In the genomic region with DNA sequence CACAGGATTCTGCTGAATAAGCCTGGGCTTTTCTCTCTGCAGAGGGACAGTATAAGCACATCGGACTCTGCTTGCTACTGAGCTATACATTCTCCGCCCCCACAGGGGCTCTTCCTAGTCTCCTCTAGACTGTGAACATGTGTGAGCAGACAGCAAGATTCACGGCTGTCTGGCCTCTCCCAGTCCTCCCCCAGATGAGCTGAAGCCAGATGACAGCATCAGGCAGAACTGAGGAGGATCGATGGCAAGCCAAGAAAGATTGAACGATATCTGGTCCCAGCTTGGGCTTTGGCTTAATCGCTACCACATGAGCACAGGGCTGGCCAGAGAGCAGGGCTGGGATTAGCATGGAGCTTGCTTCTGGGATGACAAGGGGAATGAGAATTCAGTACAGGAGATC, we compare ENCODE assay signal across 13 mouse cellular contexts.
DNase-seq lines count a peak whose midpoint lies in the region; ATAC-seq and TF ChIP-seq lines count a peak whose summit lies in the region.
"Had no signal": no experiment of that assay in that cellular context is flagged by ENCODE, and none has a peak within 500 bp of the region (broad histone marks: within the 10 kb centered on the region; RNA-seq: fewer than 3 reads in every experiment).

No protein-coding gene starts in this region.

- intact Hi-C loops in heart, postnatal 14 days (cut with DNase I): no loop called here
- intact Hi-C loops in left cerebral cortex, adult 2 months (cut with DNase I): no loop called here

- H3K36me3 ChIP-seq in hindbrain, embryonic 11.5 days (ENCODE audit: control insufficient read depth, insufficient read depth, low read length): no peaks in the 10 kb centered on the region
- H3K36me3 ChIP-seq in hindbrain, postnatal 0 days (ENCODE audit: insufficient read depth, low read length): no peaks in the 10 kb centered on the region
- H3K36me3 ChIP-seq in embryonic facial prominence, embryonic 15.5 days: no peaks in the 10 kb centered on the region
- H3K36me3 ChIP-seq: heart, embryonic 13.5 days had no signal

- H3K4me3 ChIP-seq in hindbrain, embryonic 11.5 days (ENCODE audit: low read depth, low read length): no peak overlapping the region
- no peak overlapping the region for H3K4me3 ChIP-seq in hindbrain, postnatal 0 days (ENCODE audit: low read length)
- H3K4me3 ChIP-seq in embryonic facial prominence, embryonic 15.5 days (replicated peaks): no peak overlapping the region
- H3K4me3 ChIP-seq in left cerebral cortex, adult 2 months: no peak overlapping the region
- H3K4me3 ChIP-seq: heart, embryonic 13.5 days; myocyte had no signal

- no peaks in the 10 kb centered on the region for H3K9me3 ChIP-seq in hindbrain, embryonic 11.5 days (ENCODE audit: control insufficient read depth, low read length)
- H3K9me3 ChIP-seq in hindbrain, postnatal 0 days (ENCODE audit: low read length): no peaks in the 10 kb centered on the region
- H3K9me3 ChIP-seq in embryonic facial prominence, embryonic 15.5 days (replicated peaks): no peaks in the 10 kb centered on the region
- H3K9me3 ChIP-seq: heart, embryonic 13.5 days had no signal

- H3K4me1 ChIP-seq in hindbrain, embryonic 11.5 days (replicated peaks; ENCODE audit: control insufficient read depth, insufficient read depth, low read length): no peaks in the 10 kb centered on the region; the same call in 1 of the 2 replicates
- no peaks in the 10 kb centered on the region; the same call in 1 of the 2 replicates for H3K4me1 ChIP-seq in hindbrain, postnatal 0 days (ENCODE audit: insufficient read depth, low read length)
- peaks cover 34% of the 10 kb centered on the region for H3K4me1 ChIP-seq in embryonic facial prominence, embryonic 15.5 days

- WGBS in hindbrain, embryonic 11.5 days: 69% methylated on average over 6 of the region's 6 CpGs
- WGBS in hindbrain, postnatal 0 days: 59% methylated on average over 6 of the region's 6 CpGs
- 33% methylated on average over 6 of the region's 6 CpGs for WGBS in embryonic facial prominence, embryonic 15.5 days

- H3K4me2 ChIP-seq in hindbrain, embryonic 11.5 days (replicated peaks; ENCODE audit: low read depth, low read length): no peak overlapping the region
- H3K4me2 ChIP-seq in hindbrain, postnatal 0 days (ENCODE audit: low read depth, low read length): no peak overlapping the region
- H3K4me2 ChIP-seq in embryonic facial prominence, embryonic 15.5 days (replicated peaks): no peak overlapping the region
- H3K4me2 ChIP-seq: heart, embryonic 13.5 days had no signal

- no peak for TF ChIP-seq CTCF in hindbrain, postnatal 0 days (IDR thresholded peaks at IDR 0.05; ENCODE audit: low read depth)
- no peak for TF ChIP-seq CTCF in left cerebral cortex, adult 2 months (IDR thresholded peaks at IDR 0.05)

- H3K27me3 ChIP-seq in hindbrain, embryonic 11.5 days (ENCODE audit: control insufficient read depth, insufficient read depth, low read length): no peaks in the 10 kb centered on the region
- no peaks in the 10 kb centered on the region for H3K27me3 ChIP-seq in hindbrain, postnatal 0 days (ENCODE audit: insufficient read depth, low read length)
- no peaks in the 10 kb centered on the region for H3K27me3 ChIP-seq in embryonic facial prominence, embryonic 15.5 days
- H3K27me3 ChIP-seq: heart, embryonic 13.5 days had no signal

- DNase-seq in hindbrain, embryonic 11.5 days (ENCODE audit: low spot score): peak; percentile 8
- DNase-seq in hindbrain, postnatal 0 days (ENCODE audit: low spot score): no peak
- DNase-seq in adipocyte (ENCODE audit: low spot score): peak; percentile 22
- peak; percentile 22 to 39 for DNase-seq in heart, postnatal 14 days
- DNase-seq in left cerebral cortex, adult 8-10 months (ENCODE audit: low spot score in 2 of 2): no peak
- DNase-seq in cerebellum, adult 11 months: no peak
- DNase-seq in left cerebral cortex, adult 2 months (ENCODE audit: extremely low spot score in 1 of 2, low spot score in 2 of 2): no peak
- DNase-seq: kidney, postnatal 25 days; right cerebral cortex, postnatal 25 days; thymus, adult 18-20 months had no signal

- H3K27ac ChIP-seq in hindbrain, embryonic 11.5 days (ENCODE audit: low read depth, low read length): no peak overlapping the region
- no peak overlapping the region for H3K27ac ChIP-seq in hindbrain, postnatal 0 days
- no peak overlapping the region for H3K27ac ChIP-seq in embryonic facial prominence, embryonic 15.5 days (replicated peaks)
- no peak overlapping the region for H3K27ac ChIP-seq in left cerebral cortex, adult 2 months
- H3K27ac ChIP-seq: heart, embryonic 13.5 days had no signal

- no peak for ATAC-seq in hindbrain, embryonic 11.5 days (ENCODE audit: low FRiP score)
- no peak for ATAC-seq in hindbrain, postnatal 0 days
- peak; percentile 63; the same call in 1 of the 2 replicates for ATAC-seq in embryonic facial prominence, embryonic 15.5 days (ENCODE audit: insufficient number of reproducible peaks, low FRiP score, low TSS enrichment, low read depth)

- H3K9ac ChIP-seq in hindbrain, embryonic 11.5 days (ENCODE audit: low read depth, low read length): no peak overlapping the region
- H3K9ac ChIP-seq in hindbrain, postnatal 0 days (replicated peaks; ENCODE audit: low read length): no peak overlapping the region
- H3K9ac ChIP-seq in embryonic facial prominence, embryonic 15.5 days: no peak overlapping the region
- H3K9ac ChIP-seq: heart, embryonic 13.5 days had no signal

Comparison
In these comparisons a context has a peak if more than half of its experiments do, and no peak if none do; other contexts are left out.
1. DNase-seq: peak in hindbrain, embryonic 11.5 days (single experiment), adipocyte (single experiment) and heart, postnatal 14 days (2 of 2); none in hindbrain, postnatal 0 days (single experiment), left cerebral cortex, adult 8-10 months (0 of 2), cerebellum, adult 11 months (single experiment) and left cerebral cortex, adult 2 months (0 of 2).